Mouse (Mus musculus) stomach, embryonic 15.5 days (tissue): ENCODE data around the gene Ino80e. TPM values are rescaled to one million over a fixed set of nuclear protein-coding genes. Genes with fewer than 3 reads are reported as not detected.
"Not testable (repeated sequence)": the region's sequence is repeated elsewhere in the genome, so short reads cannot be mapped to it uniquely, and the experiment has no call there.

Experiments
- ATAC-seq: fragments of 200-750 bp; cut with Nextera tagmentation; 2 replicates; pipeline ENCODE4 v1.8.0; 2017; ENCODE audit warnings: low read depth, moderate number of reproducible peaks, moderate TSS enrichment; ENCODE audit not compliant: insufficient read depth, low FRiP score
- H3K27ac ChIP-seq: fragments of 300-500 bp; sonication (generic); 2 replicates; pipeline ENCODE4 v1.5.1; 2015; ENCODE audit warnings: mild to moderate bottlenecking, inconsistent platforms
- H3K27me3 ChIP-seq: fragments of 300-500 bp; sonication (generic); replicated peaks from 2 replicates; pipeline ENCODE4 v1.6.1; 2015; ENCODE audit warnings: inconsistent platforms
- H3K36me3 ChIP-seq: fragments of 300-500 bp; sonication (generic); 2 replicates; pipeline ENCODE4 v1.6.1; 2015; ENCODE audit warnings: inconsistent platforms
- H3K4me1 ChIP-seq: fragments of 300-500 bp; sonication (generic); 2 replicates; pipeline ENCODE4 v1.6.1; 2015; ENCODE audit warnings: inconsistent platforms
- H3K4me2 ChIP-seq: fragments of 300-500 bp; sonication (generic); 2 replicates; pipeline ENCODE4 v1.6.1; 2015; ENCODE audit warnings: mild to moderate bottlenecking, inconsistent platforms
- H3K4me3 ChIP-seq: fragments of 300-500 bp; sonication (generic); replicated peaks from 2 replicates; pipeline ENCODE4 v1.5.1; 2015; ENCODE audit warnings: inconsistent platforms
- H3K9ac ChIP-seq: fragments of 300-500 bp; sonication (generic); 2 replicates; pipeline ENCODE4 v1.6.1; 2015; ENCODE audit warnings: inconsistent platforms
- H3K9me3 ChIP-seq: fragments of 300-500 bp; sonication (generic); 2 replicates; pipeline ENCODE4 v1.6.1; 2016; ENCODE audit warnings: inconsistent platforms
- WGBS: fragments of 180-500 bp; shearing (Covaris S2); methylation state at CpG from one replicate; pipeline ENCODE4 v1.1.7; 2015; 5-methylcytosine and 5-hydroxymethylcytosine counted together
- polyA plus RNA-seq: library from polyadenylated mRNA; unstranded; fragments of >200 nt; fragmentation: Nextera tagmentation; extraction: Ambion mirVana; gene quantifications from 2 replicates; pipeline ENCODE4 v1.2.1, GENCODE M21; 2015

Gene Ino80e
- polyA plus RNA-seq, result 60.1 and 68.3 TPM in 2 replicates

GRCm38 (mm10) chr7:126862147-126862784 is at the start of gene Ino80e:
Gene Ino80e, minus strand, starts transcription at chr7:126862377.
- Histone ChIP-seq H3K27ac (peak within 1 kb of the TSS; percentile 90), H3K9me3 (no peaks in the 10 kb centered on the region), H3K4me1 (peaks cover 27% of the 10 kb centered on the region), H3K36me3 (peaks cover 35% of the 10 kb centered on the region), H3K4me2 (peak within 1 kb of the TSS; percentile 90), H3K4me3 (peak within 1 kb of the TSS; percentile 71), H3K27me3 (no peaks in the 10 kb centered on the region), H3K9ac (peak within 1 kb of the TSS; percentile 57)
- peak; percentile 65; the same call in 1 of the 2 replicates for ATAC-seq
- under 1% methylated on average over 41 of the region's 41 CpGs for WGBS

- Histone ChIP-seq H3K36me3 (no peaks in the 10 kb centered on the region), H3K9ac (no peak overlapping the region), H3K27ac (no peak overlapping the region), H3K4me2 (no peak overlapping the region), H3K4me3 (no peak overlapping the region), H3K4me1 (no peaks in the 10 kb centered on the region), H3K9me3 (no peaks in the 10 kb centered on the region), H3K27me3 (no peaks in the 10 kb centered on the region)
- WGBS, result 70% methylated on average over 3 of the region's 3 CpGs
- no peak for ATAC-seq
Observed at GRCm38 (mm10) chr7:126905590-126905989, 43.4 kb upstream of the Ino80e start.

GRCm38 (mm10) chr7:126899781-126900180 is 37.6 kb upstream of the Ino80e start:
- ATAC-seq, H3K27me3 ChIP-seq, H3K9me3 ChIP-seq, H3K27ac ChIP-seq, H3K9ac ChIP-seq, H3K36me3 ChIP-seq, H3K4me3 ChIP-seq, H3K4me2 ChIP-seq: not testable (repeated sequence)
- WGBS, result 97% methylated on average over 8 of the region's 9 CpGs
- H3K4me1 ChIP-seq, result peaks cover 15% of the 10 kb centered on the region

GRCm38 (mm10) chr7:126898102-126898990 is 36.2 kb upstream of the Ino80e start:
- peak overlapping the region; percentile 62; the same call in 1 of the 2 replicates for H3K9ac ChIP-seq
- peaks cover 15% of the 10 kb centered on the region for H3K4me1 ChIP-seq
- WGBS, result 11% methylated on average over 37 of the region's 37 CpGs
- no peaks in the 10 kb centered on the region for H3K27me3 ChIP-seq
- peak overlapping the region; percentile 78 for H3K27ac ChIP-seq
- H3K4me2 ChIP-seq, result peak overlapping the region; percentile 70
- no peaks in the 10 kb centered on the region for H3K36me3 ChIP-seq
- H3K9me3 ChIP-seq, result no peaks in the 10 kb centered on the region
- peak overlapping the region; percentile 72 for H3K4me3 ChIP-seq
- peak; percentile 95 for ATAC-seq

- 19% methylated on average over 15 of the region's 16 CpGs for WGBS
- H3K27ac ChIP-seq, result peak overlapping the region; percentile 78
- H3K36me3 ChIP-seq, result no peaks in the 10 kb centered on the region
- H3K9me3 ChIP-seq, result no peaks in the 10 kb centered on the region
- H3K4me2 ChIP-seq, result peak overlapping the region; percentile 70
- H3K4me3 ChIP-seq, result peak overlapping the region; percentile 72
- peak; percentile 66 for ATAC-seq
- H3K9ac ChIP-seq, result peak overlapping the region; percentile 62; the same call in 1 of the 2 replicates
- H3K27me3 ChIP-seq, result no peaks in the 10 kb centered on the region
- H3K4me1 ChIP-seq, result peaks cover 15% of the 10 kb centered on the region
Observed at GRCm38 (mm10) chr7:126897390-126898101, 35.4 kb upstream of the Ino80e start.

GRCm38 (mm10) chr7:126896912-126897311 is 34.7 kb upstream of the Ino80e start:
- Histone ChIP-seq H3K4me1 (peaks cover 15% of the 10 kb centered on the region), H3K4me3 (no peak overlapping the region), H3K27me3 (no peaks in the 10 kb centered on the region), H3K36me3 (no peaks in the 10 kb centered on the region), H3K9ac (no peak overlapping the region), H3K9me3 (no peaks in the 10 kb centered on the region), H3K4me2 (peak overlapping the region; percentile 70), H3K27ac (0 out of 2 replicates have a peak overlapping the region, but pooled peaks have one; percentile 17)
- ATAC-seq, result no peak
- WGBS, result 83% methylated on average over 5 of the region's 5 CpGs

- no peak overlapping the region for H3K9ac ChIP-seq
- no peak for ATAC-seq
Observed at GRCm38 (mm10) chr7:126888852-126889251, 26.7 kb upstream of the Ino80e start.

GRCm38 (mm10) chr7:126887281-126887680 is 25.1 kb upstream of the Ino80e start:
- H3K36me3 ChIP-seq, result peaks cover 6% of the 10 kb centered on the region; the same call in 1 of the 2 replicates
- H3K9me3 ChIP-seq, result no peaks in the 10 kb centered on the region
- H3K27ac ChIP-seq, result no peak overlapping the region
- no peak overlapping the region for H3K9ac ChIP-seq
- H3K4me1 ChIP-seq, result peaks cover 7% of the 10 kb centered on the region
- 59% methylated on average over 5 of the region's 5 CpGs for WGBS
- no peak overlapping the region for H3K4me3 ChIP-seq
- no peak for ATAC-seq
- no peak overlapping the region for H3K4me2 ChIP-seq
- no peaks in the 10 kb centered on the region for H3K27me3 ChIP-seq

More at GRCm38 (mm10) chr7:126888852-126889251, 26.7 kb upstream of the Ino80e start:
- Histone ChIP-seq H3K27me3 (no peaks in the 10 kb centered on the region), H3K9me3 (no peaks in the 10 kb centered on the region), H3K27ac (no peak overlapping the region), H3K4me2 (no peak overlapping the region), H3K4me3 (no peak overlapping the region), H3K36me3 (peaks cover 6% of the 10 kb centered on the region; the same call in 1 of the 2 replicates), H3K4me1 (no peaks in the 10 kb centered on the region)
- WGBS, result 53% methylated on average over 7 of the region's 7 CpGs

- WGBS, result under 1% methylated on average over 56 of the region's 56 CpGs
- Histone ChIP-seq H3K4me2 (peak within 1 kb of the TSS; percentile 92), H3K27ac (peak within 1 kb of the TSS; percentile 94), H3K36me3 (peaks cover 12% of the 10 kb centered on the region), H3K4me3 (peak within 1 kb of the TSS; percentile 80), H3K9me3 (no peaks in the 10 kb centered on the region), H3K9ac (peak within 1 kb of the TSS; percentile 84), H3K27me3 (no peaks in the 10 kb centered on the region), H3K4me1 (peaks cover 17% of the 10 kb centered on the region)
- ATAC-seq, result peak; percentile 96
Observed at GRCm38 (mm10) chr7:126884286-126885164, 22.3 kb upstream of the Ino80e start, which contains the start of gene Taok2. Gene Taok2, minus strand, starts transcription at chr7:126884703.

GRCm38 (mm10) chr7:126883731-126884181 is 21.6 kb upstream of the Ino80e start:
- peak overlapping the region; percentile 80 for H3K4me3 ChIP-seq
- H3K4me2 ChIP-seq, result peak overlapping the region; percentile 92
- peaks cover 17% of the 10 kb centered on the region for H3K4me1 ChIP-seq
- no peaks in the 10 kb centered on the region for H3K27me3 ChIP-seq
- no peak for ATAC-seq
- H3K27ac ChIP-seq, result peak overlapping the region; percentile 94
- peak overlapping the region; percentile 84 for H3K9ac ChIP-seq
- WGBS, result 1% methylated on average over 15 of the region's 15 CpGs
- H3K36me3 ChIP-seq, result peaks cover 19% of the 10 kb centered on the region
- no peaks in the 10 kb centered on the region for H3K9me3 ChIP-seq
